In the genomic region with DNA sequence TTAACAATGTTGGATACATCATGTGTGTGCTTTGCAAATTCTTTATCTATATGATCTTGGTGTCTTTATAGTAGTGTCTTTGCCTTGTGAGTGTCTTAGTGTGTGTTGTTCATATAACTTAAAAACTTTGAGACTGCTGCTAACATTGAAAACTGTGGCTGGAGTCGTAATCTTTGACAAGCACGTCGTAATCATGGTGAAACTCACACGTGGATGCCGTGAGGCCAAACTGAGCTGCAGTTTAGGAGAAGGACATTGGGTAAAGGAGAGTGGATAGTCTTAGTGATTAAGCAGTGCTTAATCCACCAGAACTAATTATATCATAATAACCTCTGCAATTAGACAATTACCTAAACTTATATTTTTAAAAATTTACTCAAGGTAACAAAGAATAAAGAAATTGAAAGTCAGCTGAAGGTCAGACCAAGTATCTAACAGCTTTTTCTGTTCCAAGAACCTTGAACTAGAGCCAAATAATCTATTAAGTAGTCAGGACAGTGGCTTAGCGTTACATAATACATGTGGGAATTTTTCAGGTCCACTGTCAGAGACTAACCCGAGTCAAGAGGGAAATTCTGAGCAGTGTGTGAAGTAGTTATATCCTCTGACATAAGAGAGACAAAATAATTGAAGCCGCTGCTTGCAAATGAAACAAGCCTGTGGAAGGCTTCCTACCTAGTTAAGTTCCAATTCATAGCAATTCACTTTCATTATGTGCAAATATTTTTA, we compare ENCODE assay signal across 13 mouse cellular contexts.
DNase-seq lines count a peak whose midpoint lies in the region; ATAC-seq and TF ChIP-seq lines count a peak whose summit lies in the region.
"Had no signal": no experiment of that assay in that cellular context is flagged by ENCODE, and none has a peak within 500 bp of the region (broad histone marks: within the 10 kb centered on the region; RNA-seq: fewer than 3 reads in every experiment).

No protein-coding gene starts in this region.

- H3K27ac ChIP-seq in intestine, postnatal 0 days (ENCODE audit: low read depth, low read length): peak overlapping the region; percentile 60; the same call in 1 of the 2 replicates
- no peak overlapping the region for H3K27ac ChIP-seq in intestine, embryonic 16.5 days (ENCODE audit: low read length)
- H3K27ac ChIP-seq in spleen, adult 2 months (ENCODE audit: insufficient read depth, low read length): peak overlapping the region; percentile 48
- H3K27ac ChIP-seq in liver, embryonic 12.5 days: no peak overlapping the region
- no peak overlapping the region for H3K27ac ChIP-seq in forebrain, embryonic 14.5 days (ENCODE audit: low read depth, low read length)
- H3K27ac ChIP-seq in forebrain, embryonic 13.5 days: no peak overlapping the region
- H3K27ac ChIP-seq: embryonic facial prominence, embryonic 13.5 days; hindbrain, embryonic 15.5 days had no signal

- no peak for TF ChIP-seq CTCF in intestine, postnatal 0 days (IDR thresholded peaks at IDR 0.05; ENCODE audit: low read depth)
- no peak for TF ChIP-seq CTCF in spleen, adult 2 months (IDR thresholded peaks at IDR 0.05; ENCODE audit: extremely low read depth, insufficient read depth, insufficient read length, insufficient replicate concordance)

- ATAC-seq in intestine, postnatal 0 days: no peak
- no peak for ATAC-seq in intestine, embryonic 16.5 days
- ATAC-seq in liver, embryonic 12.5 days: no peak
- no peak for ATAC-seq in forebrain, embryonic 14.5 days
- ATAC-seq in forebrain, embryonic 13.5 days: no peak

- TF ChIP-seq POLR2A in spleen, adult 2 months (IDR thresholded peaks at IDR 0.05; ENCODE audit: low read depth, low read length): no peak

- DNase-seq in spleen, adult 2 months (ENCODE audit: low read depth in 1 of 2, low spot score in 2 of 2): no peak
- DNase-seq in spleen, adult 12 weeks (ENCODE audit: low spot score): no peak
- DNase-seq in forebrain, embryonic 14.5 days (ENCODE audit: low spot score): no peak
- DNase-seq: cerebellum, adult 8-10 months; kidney, postnatal 14 days; thymus, postnatal 25 days had no signal

- H3K27me3 ChIP-seq in intestine, postnatal 0 days (replicated peaks; ENCODE audit: control insufficient read depth, insufficient read depth, low read length): no peaks in the 10 kb centered on the region
- H3K27me3 ChIP-seq in intestine, embryonic 16.5 days (replicated peaks; ENCODE audit: control insufficient read depth, insufficient read depth, low read length): no peaks in the 10 kb centered on the region
- H3K27me3 ChIP-seq in spleen, adult 2 months (ENCODE audit: control insufficient read depth, insufficient read depth, low read length): no peaks in the 10 kb centered on the region
- no peaks in the 10 kb centered on the region for H3K27me3 ChIP-seq in liver, embryonic 12.5 days (replicated peaks)
- no peaks in the 10 kb centered on the region for H3K27me3 ChIP-seq in forebrain, embryonic 14.5 days (replicated peaks; ENCODE audit: control insufficient read depth, insufficient read depth, low read length)
- H3K27me3 ChIP-seq in forebrain, embryonic 13.5 days: no peaks in the 10 kb centered on the region
- H3K27me3 ChIP-seq: embryonic facial prominence, embryonic 13.5 days; hindbrain, embryonic 15.5 days; lung, embryonic 15.5 days had no signal

- H3K4me2 ChIP-seq in intestine, postnatal 0 days (replicated peaks; ENCODE audit: low read depth): no peak overlapping the region
- no peak overlapping the region for H3K4me2 ChIP-seq in intestine, embryonic 16.5 days (ENCODE audit: low read depth, low read length)
- peak overlapping the region; percentile 23; the same call in 1 of the 2 replicates for H3K4me2 ChIP-seq in liver, embryonic 12.5 days
- H3K4me2 ChIP-seq in forebrain, embryonic 14.5 days (ENCODE audit: low read length): no peak overlapping the region
- H3K4me2 ChIP-seq in forebrain, embryonic 13.5 days: no peak overlapping the region
- H3K4me2 ChIP-seq: embryonic facial prominence, embryonic 13.5 days; hindbrain, embryonic 15.5 days; lung, embryonic 15.5 days had no signal

- WGBS in intestine, postnatal 0 days: 56% methylated on average over 8 of the region's 8 CpGs
- WGBS in intestine, embryonic 16.5 days: 53% methylated on average over 8 of the region's 8 CpGs
- 39% methylated on average over 8 of the region's 8 CpGs for WGBS in spleen, adult 2 months
- 42% methylated on average over 8 of the region's 8 CpGs for WGBS in liver, embryonic 12.5 days (ENCODE audit: insufficient replicate concordance)
- WGBS in forebrain, embryonic 14.5 days: 50% methylated on average over 8 of the region's 8 CpGs
- WGBS in forebrain, embryonic 13.5 days: 52% methylated on average over 8 of the region's 8 CpGs

- no peaks in the 10 kb centered on the region for H3K36me3 ChIP-seq in intestine, postnatal 0 days (ENCODE audit: control insufficient read depth, insufficient read depth)
- no peaks in the 10 kb centered on the region for H3K36me3 ChIP-seq in intestine, embryonic 16.5 days (ENCODE audit: control insufficient read depth, insufficient read depth, low read length)
- H3K36me3 ChIP-seq in spleen, adult 2 months (ENCODE audit: control insufficient read depth, insufficient read depth, low read length): peaks cover 9% of the 10 kb centered on the region; the same call in 1 of the 2 replicates
- H3K36me3 ChIP-seq in liver, embryonic 12.5 days: no peaks in the 10 kb centered on the region
- no peaks in the 10 kb centered on the region for H3K36me3 ChIP-seq in forebrain, embryonic 14.5 days (ENCODE audit: control insufficient read depth, insufficient read depth, low read length)
- H3K36me3 ChIP-seq in forebrain, embryonic 13.5 days (ENCODE audit: poor library complexity, severe bottlenecking): no peaks in the 10 kb centered on the region
- H3K36me3 ChIP-seq: hindbrain, embryonic 15.5 days; lung, embryonic 15.5 days had no signal

- no peaks in the 10 kb centered on the region for H3K9me3 ChIP-seq in intestine, postnatal 0 days (ENCODE audit: control insufficient read depth)
- H3K9me3 ChIP-seq in intestine, embryonic 16.5 days (ENCODE audit: control insufficient read depth, low read length): no peaks in the 10 kb centered on the region
- no peaks in the 10 kb centered on the region for H3K9me3 ChIP-seq in liver, embryonic 12.5 days (replicated peaks)
- no peaks in the 10 kb centered on the region for H3K9me3 ChIP-seq in forebrain, embryonic 14.5 days (replicated peaks; ENCODE audit: control insufficient read depth, low read length)
- H3K9me3 ChIP-seq in forebrain, embryonic 13.5 days (replicated peaks): no peaks in the 10 kb centered on the region
- H3K9me3 ChIP-seq: embryonic facial prominence, embryonic 13.5 days; hindbrain, embryonic 15.5 days; lung, embryonic 15.5 days had no signal

- no peak overlapping the region for H3K9ac ChIP-seq in intestine, postnatal 0 days (ENCODE audit: low read depth, low read length)
- no peak overlapping the region for H3K9ac ChIP-seq in intestine, embryonic 16.5 days (ENCODE audit: low read depth, low read length)
- no peak overlapping the region for H3K9ac ChIP-seq in liver, embryonic 12.5 days
- H3K9ac ChIP-seq in forebrain, embryonic 14.5 days (ENCODE audit: low read length): no peak overlapping the region
- H3K9ac ChIP-seq in forebrain, embryonic 13.5 days: no peak overlapping the region
- H3K9ac ChIP-seq: embryonic facial prominence, embryonic 13.5 days; hindbrain, embryonic 15.5 days; lung, embryonic 15.5 days had no signal

- H3K4me3 ChIP-seq in intestine, postnatal 0 days (ENCODE audit: low read depth, low read length): no peak overlapping the region
- no peak overlapping the region for H3K4me3 ChIP-seq in intestine, embryonic 16.5 days (ENCODE audit: low read length)
- H3K4me3 ChIP-seq in spleen, adult 2 months (ENCODE audit: extremely low read depth, insufficient read depth, insufficient read length): no peak overlapping the region
- H3K4me3 ChIP-seq in liver, embryonic 12.5 days: no peak overlapping the region
- H3K4me3 ChIP-seq in forebrain, embryonic 14.5 days (ENCODE audit: low read depth, low read length): no peak overlapping the region
- H3K4me3 ChIP-seq in forebrain, embryonic 13.5 days: no peak overlapping the region
- H3K4me3 ChIP-seq: embryonic facial prominence, embryonic 13.5 days; hindbrain, embryonic 15.5 days; lung, embryonic 15.5 days had no signal

- no peaks in the 10 kb centered on the region for H3K4me1 ChIP-seq in intestine, postnatal 0 days (replicated peaks; ENCODE audit: control insufficient read depth, insufficient read depth, low read length)
- H3K4me1 ChIP-seq in intestine, embryonic 16.5 days (ENCODE audit: control insufficient read depth, insufficient read depth, low read length): 0 out of 2 replicates have a peak, but pooled peaks cover 3% of the 10 kb centered on the region
- peaks cover 13% of the 10 kb centered on the region for H3K4me1 ChIP-seq in spleen, adult 2 months (ENCODE audit: control insufficient read depth, insufficient read depth, insufficient read length)
- H3K4me1 ChIP-seq in liver, embryonic 12.5 days: peaks cover 30% of the 10 kb centered on the region
- H3K4me1 ChIP-seq in forebrain, embryonic 14.5 days (ENCODE audit: control insufficient read depth, insufficient read depth, low read length): peaks cover 3% of the 10 kb centered on the region; the same call in 1 of the 2 replicates
- peaks cover 11% of the 10 kb centered on the region; the same call in 1 of the 2 replicates for H3K4me1 ChIP-seq in forebrain, embryonic 13.5 days

Comparison
In these comparisons a context has a peak if more than half of its experiments do, and no peak if none do; other contexts are left out.
1. H3K27ac ChIP-seq: peak in intestine, postnatal 0 days (single experiment) and spleen, adult 2 months (single experiment); none in intestine, embryonic 16.5 days (single experiment), liver, embryonic 12.5 days (single experiment), forebrain, embryonic 14.5 days (single experiment) and forebrain, embryonic 13.5 days (single experiment).